Mouse (Mus musculus): ENCODE data around the gene Nxph4.

DNA sequence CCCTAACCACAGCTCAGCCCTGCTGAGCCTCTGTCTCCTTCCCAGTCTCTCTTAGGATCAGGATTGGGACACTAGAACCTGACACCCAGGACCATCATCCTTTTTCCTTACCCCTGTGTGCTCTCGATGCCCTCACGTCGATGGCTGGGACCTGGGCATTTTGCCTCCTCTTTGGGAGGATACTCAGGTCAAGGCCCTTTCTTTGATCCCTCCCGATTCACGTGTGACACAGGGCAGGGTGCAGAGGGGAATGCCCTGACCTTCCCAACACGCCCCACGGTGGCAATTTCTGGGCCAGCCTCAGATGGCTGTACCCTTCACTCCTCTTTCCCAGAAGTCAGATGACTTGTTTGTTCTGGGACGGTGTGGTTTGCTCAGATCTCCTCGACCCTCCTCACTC is 42.8 kb upstream of the Nxph4 start:
- TF ChIP-seq GATA1 (IDR thresholded peaks at IDR 0.05; ENCODE audit: low read length) = no peak
- TF ChIP-seq TAL1 (IDR thresholded peaks at IDR 0.05; ENCODE audit: low read length) = no peak
